Mouse (Mus musculus): ENCODE data around the gene Pkmyt1. TPM values are rescaled to one million over a fixed set of nuclear protein-coding genes. Genes with fewer than 3 reads are reported as not detected.
"Not testable (repeated sequence)": the region's sequence is repeated elsewhere in the genome, so short reads cannot be mapped to it uniquely, and the experiment has no call there.

Gene Pkmyt1
- polyA plus RNA-seq, 1 experiment, result 41.2 TPM

- WGBS, result 8% methylated on average over 45 of the region's 45 CpGs
- no peak for DNase-seq (ENCODE audit: low read depth, low spot score)
Observed at GRCm38 (mm10) chr17:23745301-23746251, 19.4 kb downstream of the Pkmyt1 start, which contains the start of gene Kremen2. Gene Kremen2 (minus strand): TSS chr17:23745833.

GRCm38 (mm10) chr17:23746311-23746710 is 20.2 kb downstream of the Pkmyt1 start:
- WGBS, result 63% methylated on average over 12 of the region's 12 CpGs
- DNase-seq (ENCODE audit: low read depth, low spot score), result no peak

- WGBS, result 96% methylated on average over 3 of the region's 3 CpGs
Observed at GRCm38 (mm10) chr17:23746767-23747166, 20.6 kb downstream of the Pkmyt1 start.

GRCm38 (mm10) chr17:23747471-23747870 is 21.3 kb downstream of the Pkmyt1 start:
- 79% methylated on average over 3 of the region's 3 CpGs for WGBS
- no peak for DNase-seq (ENCODE audit: low read depth, low spot score)

More at GRCm38 (mm10) chr17:23746767-23747166, 20.6 kb downstream of the Pkmyt1 start:
- DNase-seq (ENCODE audit: low read depth, low spot score), result no peak

DNA sequence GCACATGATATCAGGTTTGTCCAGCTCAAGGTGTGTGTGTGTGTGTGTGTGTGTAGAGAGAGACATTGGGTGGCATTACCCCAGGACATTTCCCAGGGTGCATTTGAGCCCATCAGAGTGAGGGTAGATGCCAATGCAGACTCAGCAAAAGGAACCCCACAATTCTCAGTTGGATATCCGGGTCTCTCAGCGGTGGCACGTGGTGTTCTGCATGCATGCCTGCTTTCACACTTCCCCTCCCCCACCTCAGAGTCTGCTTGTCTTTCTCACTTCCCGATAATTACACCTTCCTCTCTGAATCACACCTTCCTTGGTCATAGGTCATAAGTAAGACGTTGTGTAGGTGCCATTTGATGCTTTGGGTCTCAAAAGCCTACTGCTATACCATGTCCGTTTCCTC is 21.9 kb downstream of the Pkmyt1 start:
- no peak for DNase-seq (ENCODE audit: low read depth, low spot score)
- WGBS, result 16% methylated on average over 6 of the region's 6 CpGs

- peak; percentile 96 for DNase-seq (ENCODE audit: low read depth, low spot score)
Observed at GRCm38 (mm10) chr17:23748631-23749391, 22.7 kb downstream of the Pkmyt1 start.

DNA sequence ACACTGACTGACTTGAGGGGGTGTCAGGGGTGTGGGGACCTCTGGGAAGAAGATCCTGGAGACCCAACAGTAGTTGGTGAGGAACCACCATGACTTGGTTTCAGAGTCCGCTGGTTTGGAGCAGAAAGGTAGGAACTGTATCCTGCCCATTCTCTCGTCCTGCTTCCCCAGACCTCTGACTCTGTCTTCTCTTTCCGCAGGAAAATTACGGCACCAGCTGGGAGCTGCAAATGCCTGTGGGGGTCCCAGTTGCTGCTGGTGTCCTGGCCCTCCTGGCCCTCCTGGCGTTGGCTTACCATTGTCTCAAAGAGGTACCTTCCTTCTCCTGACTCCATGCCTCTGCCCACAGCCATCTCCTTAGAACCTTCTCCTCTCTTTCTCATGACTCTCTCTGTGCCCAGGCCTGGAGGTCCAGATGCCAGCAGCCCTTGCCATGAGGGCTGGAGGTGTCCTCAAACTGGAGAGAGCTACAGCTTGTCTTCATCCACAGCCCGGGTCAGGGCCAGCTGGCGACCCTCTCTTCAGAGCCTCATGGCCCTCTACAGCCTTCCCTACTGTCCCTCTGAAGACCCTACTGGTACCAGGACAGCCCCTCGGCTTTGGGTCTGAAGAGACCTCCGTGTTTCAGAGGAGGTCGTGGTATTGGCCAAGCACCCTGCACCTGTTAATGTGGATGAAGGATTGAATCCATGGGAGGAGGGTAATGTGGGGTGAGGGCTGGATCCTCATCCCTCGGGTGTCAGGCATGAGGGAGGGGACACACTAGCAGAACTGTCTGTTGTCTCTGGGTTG is 23.5 kb downstream of the Pkmyt1 start:
- 78% methylated on average over 11 of the region's 11 CpGs for WGBS
- DNase-seq (ENCODE audit: low read depth, low spot score), result no peak

More at GRCm38 (mm10) chr17:23748631-23749391, 22.7 kb downstream of the Pkmyt1 start:
- WGBS, result 8% methylated on average over 10 of the region's 10 CpGs

- DNase-seq (ENCODE audit: low read depth, low spot score), result no peak
- WGBS, result 90% methylated on average over 13 of the region's 13 CpGs
Observed at GRCm38 (mm10) chr17:23755689-23756088, 29.6 kb downstream of the Pkmyt1 start.

DNA sequence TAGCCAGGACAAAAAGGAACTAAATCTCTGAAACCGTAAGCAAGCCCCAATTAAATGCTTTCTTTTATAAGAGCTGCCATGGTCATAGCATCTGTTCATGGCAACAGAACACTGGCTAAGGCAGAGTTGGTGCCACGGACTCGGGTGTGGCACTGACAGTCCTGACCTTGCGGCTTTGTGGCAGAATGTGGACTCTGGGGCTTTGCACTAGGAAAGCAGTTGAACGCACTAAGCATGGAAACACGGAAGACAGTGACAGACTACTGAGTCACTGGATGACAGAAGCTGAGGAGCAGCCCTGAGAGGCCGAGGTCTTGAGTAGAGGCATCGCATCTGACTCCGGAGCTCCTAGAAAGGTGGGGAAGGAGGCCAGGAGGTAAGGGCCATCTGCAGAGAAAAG is 31.4 kb downstream of the Pkmyt1 start:
- no peak for DNase-seq (ENCODE audit: low read depth, low spot score)
- 89% methylated on average over 9 of the region's 9 CpGs for WGBS

DNA sequence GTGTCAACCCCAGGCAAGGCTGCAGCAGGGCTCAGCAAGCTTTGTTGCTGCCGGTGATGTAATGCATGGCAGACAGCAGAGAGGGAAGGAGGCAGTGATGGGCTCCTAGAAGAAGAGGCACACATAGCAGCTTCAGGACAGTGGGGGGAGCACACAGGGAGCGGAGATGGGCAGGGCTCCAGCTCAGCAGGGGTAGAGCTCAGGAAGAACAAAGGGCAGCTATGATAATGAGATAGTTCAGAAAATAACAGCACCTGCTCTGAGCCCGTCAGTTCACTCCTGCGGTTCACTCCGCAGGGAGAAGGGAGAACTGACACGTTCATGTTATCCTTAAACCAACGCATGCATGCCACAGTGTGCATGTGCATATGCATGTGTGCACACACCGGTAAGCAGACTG is 32.7 kb downstream of the Pkmyt1 start:
- DNase-seq (ENCODE audit: low read depth, low spot score), result no peak
- WGBS, result 91% methylated on average over 8 of the region's 8 CpGs

GRCm38 (mm10) chr17:23760231-23760630 is 34.1 kb downstream of the Pkmyt1 start:
- no peak for DNase-seq (ENCODE audit: low read depth, low spot score)
- WGBS, result 93% methylated on average over 9 of the region's 9 CpGs

DNA sequence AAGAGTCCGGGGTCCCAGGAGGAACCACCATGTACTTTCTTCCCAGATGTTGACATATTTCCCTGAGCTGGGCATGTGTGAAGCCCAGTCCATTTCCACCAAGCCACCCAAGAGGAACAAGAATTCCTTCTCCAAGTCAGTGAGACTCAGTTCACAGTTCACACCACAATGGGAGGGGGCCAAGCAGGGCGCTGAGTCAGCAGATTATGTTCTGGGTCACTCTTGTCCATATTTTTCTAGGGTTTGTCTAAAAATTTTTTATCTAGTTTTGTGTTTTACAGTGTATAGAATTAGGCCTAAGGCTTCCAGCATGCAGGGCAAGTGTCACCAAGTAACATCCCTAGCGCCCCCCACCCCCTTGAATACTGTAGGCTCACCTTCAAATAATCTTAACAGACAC is 35.0 kb downstream of the Pkmyt1 start:
- DNase-seq (ENCODE audit: low read depth, low spot score), result no peak
- WGBS, result 96% methylated on average over 3 of the region's 3 CpGs

DNA sequence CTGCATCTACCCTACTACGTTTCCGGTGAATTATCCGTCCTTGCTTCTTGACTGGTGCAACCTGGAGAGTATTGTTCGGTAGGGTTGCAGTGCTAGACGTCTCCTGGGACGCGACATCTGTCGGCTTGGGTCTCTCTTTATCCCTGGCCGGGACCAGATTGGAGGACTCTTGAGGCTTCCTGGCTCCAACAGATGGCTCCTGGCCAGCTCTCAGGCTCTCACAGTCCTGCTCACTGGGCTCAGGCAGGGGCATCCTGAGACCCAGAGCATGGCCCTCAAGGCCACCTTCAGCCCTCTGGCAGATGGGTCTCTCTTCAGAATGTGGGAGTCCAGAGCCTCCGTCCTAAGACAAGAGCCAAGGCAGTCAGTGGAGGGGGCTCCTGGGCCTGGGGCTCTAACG is 36.8 kb downstream of the Pkmyt1 start:
- WGBS, result 91% methylated on average over 11 of the region's 11 CpGs
- DNase-seq (ENCODE audit: low read depth, low spot score), result no peak

- 55% methylated on average over 2 of the region's 2 CpGs for WGBS
- DNase-seq (ENCODE audit: low read depth, low spot score), result no peak
Observed at GRCm38 (mm10) chr17:23770493-23770892, 44.4 kb downstream of the Pkmyt1 start.

- 3% methylated on average over 19 of the region's 19 CpGs for WGBS
- DNase-seq (ENCODE audit: low read depth, low spot score), result no peak
Observed at GRCm38 (mm10) chr17:23770896-23771283, 44.8 kb downstream of the Pkmyt1 start.

- peak; percentile 96 for DNase-seq (ENCODE audit: low read depth, low spot score)
- 3% methylated on average over 58 of the region's 58 CpGs for WGBS
Observed at GRCm38 (mm10) chr17:23771284-23772218, 45.4 kb downstream of the Pkmyt1 start, which contains the start of gene Flywch1. Gene Flywch1 (minus strand): TSS chr17:23771602.

DNA sequence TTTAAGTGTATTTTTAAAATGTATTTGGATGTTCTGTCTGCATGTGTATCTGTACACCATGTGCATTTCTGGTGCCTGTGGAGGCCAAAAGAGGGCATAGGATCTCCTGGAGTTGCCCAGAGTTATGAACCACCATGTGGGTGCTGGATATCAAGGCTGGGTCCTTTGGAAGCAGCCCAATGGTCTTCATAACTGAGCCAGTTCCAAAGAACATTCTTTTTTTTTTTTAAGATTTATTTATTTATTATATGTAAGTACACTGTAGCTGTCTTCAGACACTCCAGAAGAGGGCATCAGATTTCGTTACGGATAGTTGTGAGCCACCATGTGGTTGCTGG is 46.1 kb downstream of the Pkmyt1 start:
- WGBS, result 50% methylated on average over 2 of the region's 2 CpGs
- DNase-seq (ENCODE audit: low read depth, low spot score), result not testable (repeated sequence)

- WGBS, result 75% methylated on average over 6 of the region's 6 CpGs
- no peak for DNase-seq (ENCODE audit: low read depth, low spot score)
Observed at GRCm38 (mm10) chr17:23773676-23774075, 47.5 kb downstream of the Pkmyt1 start.

- 1% methylated on average over 12 of the region's 12 CpGs for WGBS
- DNase-seq (ENCODE audit: low read depth, low spot score), result peak; percentile 37
Observed at GRCm38 (mm10) chr17:23774090-23774489, 48.0 kb downstream of the Pkmyt1 start.
